Mouse (Mus musculus): ENCODE data around the gene Amn.

Gene Amn

DNA sequence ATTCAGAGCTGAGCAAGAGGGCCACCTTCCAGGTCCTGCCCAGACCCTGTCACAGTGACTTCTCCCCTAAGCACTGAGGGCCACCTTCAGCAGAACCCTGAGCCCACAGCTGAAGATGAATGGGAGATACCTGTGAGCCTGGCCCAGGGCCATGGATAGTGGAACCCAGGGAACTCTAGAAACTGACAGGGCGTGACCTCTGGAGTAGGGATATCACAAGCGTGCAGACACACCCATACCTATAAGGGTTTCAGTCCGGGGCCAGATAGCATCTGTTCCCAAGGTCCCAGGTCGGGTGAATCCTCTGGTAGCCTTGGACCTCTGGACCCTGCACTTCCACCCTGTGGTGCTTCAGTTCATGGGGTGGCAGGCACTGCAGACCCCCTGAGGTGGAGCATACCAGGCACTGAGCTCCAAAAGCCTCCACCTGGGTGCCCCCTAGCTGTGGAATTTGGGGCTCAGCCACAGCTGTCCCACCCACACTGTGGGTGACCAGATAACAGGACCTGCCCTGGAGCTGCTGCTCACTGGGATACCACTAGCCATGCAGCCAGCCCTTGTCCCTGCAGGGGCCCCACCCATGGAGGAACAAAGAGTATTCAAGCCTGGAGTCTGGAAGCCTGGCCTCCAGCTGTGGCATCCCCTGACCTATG lies 3.1 kb upstream of the Amn start:
- DNase-seq (ENCODE audit: low spot score in 2 of 2), result no peak

DNA sequence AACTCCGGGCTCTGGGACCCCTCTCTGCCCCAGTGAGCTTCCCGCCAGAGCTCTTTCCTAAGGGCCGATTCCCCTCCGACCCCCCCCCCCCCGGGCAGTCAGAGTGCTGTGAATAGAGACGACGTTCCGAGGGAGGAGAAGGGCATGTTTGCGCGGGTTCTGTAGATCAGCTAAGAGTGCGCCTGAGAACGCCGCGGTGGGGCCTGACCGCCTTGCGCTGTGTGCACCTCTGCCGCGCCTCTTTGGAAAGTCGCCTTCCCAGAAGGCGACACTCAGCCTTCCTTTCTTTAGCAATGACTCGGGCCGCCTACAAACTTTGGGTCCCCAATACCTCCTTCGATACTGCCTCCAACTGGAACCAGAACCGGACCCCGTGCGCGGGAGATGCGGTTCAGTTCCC lies 511 bp downstream of the Amn start:
- DNase-seq (ENCODE audit: low spot score in 2 of 2), result no peak

DNA sequence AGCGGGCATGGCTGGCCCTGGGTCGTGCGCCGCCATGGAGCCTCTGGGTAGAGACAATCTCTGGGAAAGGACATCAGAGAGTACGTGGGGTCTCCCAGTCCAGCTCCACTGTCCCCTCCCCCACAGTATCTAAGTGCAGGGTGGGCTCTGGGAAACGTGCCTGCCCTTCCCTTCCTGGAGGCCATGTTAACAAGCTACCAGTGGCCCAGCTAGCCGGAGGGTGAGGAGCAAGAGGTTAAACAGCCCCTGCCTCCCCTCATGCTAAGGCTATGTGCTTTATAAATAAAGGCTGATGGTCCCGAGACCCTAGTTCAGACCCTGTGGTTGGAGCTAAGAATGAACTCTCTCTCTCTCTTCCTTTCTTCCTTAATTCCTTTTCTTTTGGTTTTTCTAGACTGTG lies 1.1 kb downstream of the Amn start:
- no peak for DNase-seq (ENCODE audit: low spot score in 2 of 2)

DNA sequence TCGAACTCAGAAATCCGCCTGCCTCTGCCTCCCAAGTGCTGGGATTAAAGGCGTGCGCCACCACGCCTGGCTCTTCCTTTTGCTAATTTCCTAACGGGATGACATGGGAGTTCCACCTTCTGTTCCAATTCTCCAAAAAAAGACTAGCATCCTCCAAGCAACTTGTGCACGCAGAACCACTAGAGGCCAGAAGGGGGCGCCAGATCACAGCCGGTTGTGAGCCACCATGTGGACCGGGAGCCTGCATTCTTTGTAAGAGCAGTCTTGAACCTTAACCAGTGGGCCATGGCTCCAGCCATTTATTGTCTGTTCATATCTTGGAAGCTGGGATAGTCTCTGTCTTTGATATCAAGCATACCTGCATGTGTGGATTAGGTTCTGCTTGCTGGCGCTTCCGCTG lies 1.5 kb downstream of the Amn start:
- peak; percentile 80 to 85 for DNase-seq (ENCODE audit: low spot score in 2 of 2)

DNA sequence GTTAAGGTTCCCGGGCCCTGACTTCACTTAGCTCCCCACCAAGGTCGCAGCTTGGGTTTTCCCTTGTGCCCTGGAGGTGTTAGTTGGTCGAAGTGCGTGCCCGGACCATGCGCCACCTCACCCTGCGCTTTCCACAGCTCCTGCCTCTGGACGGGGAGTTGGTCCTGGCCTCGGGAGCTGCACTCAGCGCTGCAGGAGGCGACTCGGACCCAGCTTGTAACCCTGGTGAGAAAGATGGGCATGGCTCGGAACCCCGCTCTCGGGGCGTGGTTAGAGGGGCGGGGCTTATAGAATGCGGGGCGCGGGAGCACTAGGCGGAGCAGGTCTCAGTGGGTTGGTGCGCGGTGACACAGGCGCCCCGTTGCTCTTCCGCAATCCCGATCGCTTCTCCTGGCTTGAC lies 3.1 kb downstream of the Amn start:
- DNase-seq (ENCODE audit: low spot score in 2 of 2), result no peak

DNA sequence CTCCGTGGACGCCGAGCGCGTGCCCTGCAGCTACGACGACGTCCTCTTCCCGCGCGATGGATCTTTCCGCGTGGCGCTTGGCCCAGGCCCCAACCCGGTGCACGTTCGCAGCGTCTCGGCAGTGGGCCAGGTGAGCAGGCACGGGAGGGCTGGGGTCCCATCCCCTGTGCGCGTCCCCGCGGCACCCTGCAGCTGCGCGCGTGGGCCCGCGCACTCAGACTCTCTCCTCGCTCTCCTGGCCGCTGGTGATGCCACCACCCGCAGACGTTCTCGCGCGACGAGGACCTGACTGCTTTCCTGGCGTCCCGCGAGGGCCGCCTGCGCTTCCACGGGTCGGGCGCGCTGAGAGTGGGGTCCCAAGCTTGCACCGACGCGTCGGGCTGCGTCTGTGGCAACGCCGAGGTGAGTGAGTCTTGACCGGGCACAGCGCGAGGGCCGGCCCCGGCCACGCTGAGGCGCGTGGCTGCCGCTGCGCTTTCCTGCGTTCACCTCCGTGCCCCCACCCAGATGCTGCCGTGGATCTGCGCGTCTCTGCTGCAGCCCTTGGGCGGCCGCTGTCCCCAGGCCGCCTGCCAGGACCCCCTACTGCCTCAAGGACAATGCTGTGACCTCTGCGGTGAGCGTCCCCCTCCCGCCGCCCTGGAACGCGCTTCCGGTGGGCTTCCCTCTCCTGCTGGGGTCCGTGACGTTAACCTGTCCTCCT lies 3.7 kb downstream of the Amn start:
- no peak for DNase-seq (ENCODE audit: low spot score in 2 of 2)

DNA sequence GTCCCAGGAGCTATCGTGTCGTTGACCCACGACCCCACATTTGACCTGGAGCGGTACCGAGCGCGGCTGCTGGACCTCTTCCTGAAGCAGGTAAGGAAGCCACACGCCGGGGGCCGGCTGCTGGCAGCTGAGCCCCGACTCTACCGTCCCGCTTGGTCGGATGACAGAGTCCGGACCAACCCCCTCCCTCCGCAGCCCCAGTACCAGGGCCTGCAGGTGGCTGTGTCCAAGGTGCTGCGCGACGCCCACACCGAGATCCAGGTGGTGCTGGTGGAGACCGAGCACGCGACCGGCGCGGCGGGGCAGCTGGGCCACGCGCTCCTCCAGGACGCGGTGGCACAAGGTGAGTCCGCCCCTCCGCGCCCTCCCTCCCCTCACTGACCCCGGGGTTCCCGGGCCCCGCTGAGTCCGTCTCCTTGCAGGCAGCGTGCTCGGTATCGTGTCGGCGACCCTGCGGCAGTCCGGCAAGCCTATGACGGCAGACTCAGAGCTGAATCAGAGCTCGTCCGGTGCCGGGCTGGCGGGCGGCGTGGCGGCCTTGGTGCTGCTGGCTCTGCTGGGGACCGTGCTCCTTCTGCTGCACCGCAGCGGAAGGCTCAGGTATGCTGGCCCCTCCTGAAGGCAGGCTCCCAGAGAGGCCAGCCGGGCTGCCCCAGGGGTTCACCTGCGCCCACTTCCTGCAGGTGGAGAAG lies 4.4 kb downstream of the Amn start:
- no peak for DNase-seq (ENCODE audit: low spot score in 2 of 2)

DNA sequence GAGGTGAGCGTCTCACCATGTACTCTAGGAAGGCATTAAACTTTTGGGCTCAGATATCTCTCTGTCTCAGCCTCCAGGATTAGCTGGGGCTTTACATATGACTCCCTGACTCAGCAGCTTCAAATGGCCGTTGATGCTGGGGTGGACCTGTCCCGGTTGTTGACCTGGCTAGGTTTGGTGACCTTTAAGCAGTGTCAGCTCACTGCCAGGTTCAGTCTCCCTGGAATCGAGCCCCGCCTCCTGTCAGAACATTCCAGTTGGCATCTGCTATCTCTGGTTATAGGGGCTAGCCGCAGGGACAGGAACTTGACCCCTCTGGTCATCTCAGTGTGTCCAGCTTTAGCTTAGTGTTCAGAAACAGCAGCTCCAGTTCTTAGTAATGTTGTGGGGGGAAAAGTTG lies 5.5 kb downstream of the Amn start:
- no peak for DNase-seq (ENCODE audit: low spot score in 2 of 2)

DNA sequence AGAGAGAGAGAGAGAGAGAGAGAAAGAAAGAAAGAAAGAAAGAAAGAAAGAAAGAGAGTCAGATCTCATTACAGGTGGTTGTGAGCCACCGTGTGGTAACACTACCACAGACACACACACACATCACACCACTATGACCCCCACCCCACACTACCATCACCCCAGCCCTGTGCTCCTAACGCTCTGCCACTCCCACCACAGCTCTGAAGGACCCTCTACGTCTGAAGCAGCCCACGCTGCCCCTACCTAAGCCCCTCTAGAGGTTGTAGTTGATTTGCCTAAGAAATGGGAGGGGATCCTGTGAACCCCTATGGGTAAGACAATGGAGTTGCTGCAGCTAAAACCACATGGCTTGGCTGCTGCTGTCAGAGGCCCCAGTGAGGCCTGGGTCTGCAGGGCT lies 12.7 kb downstream of the Amn start:
- DNase-seq (ENCODE audit: low spot score in 2 of 2), result no peak

DNA sequence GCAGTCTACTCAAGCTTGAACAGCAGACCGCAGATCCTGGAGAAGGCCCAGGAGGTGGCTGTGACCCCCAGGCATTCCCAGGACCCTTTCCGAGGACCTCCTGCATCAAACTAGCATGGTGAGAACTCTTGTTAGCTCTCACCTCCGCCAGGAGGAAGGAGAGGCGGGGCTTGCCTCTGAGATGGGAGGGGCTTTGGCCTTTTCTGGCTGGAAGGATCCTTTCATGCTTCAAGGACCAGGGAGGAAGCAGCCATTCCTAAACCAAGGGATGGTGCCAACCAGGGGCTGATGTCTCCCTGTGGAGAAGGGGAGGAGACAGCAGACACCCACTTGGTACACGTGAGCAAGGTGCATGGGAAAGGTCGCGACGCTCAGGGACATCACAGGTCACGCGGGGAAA lies 13.6 kb downstream of the Amn start:
- no peak for DNase-seq (ENCODE audit: low spot score in 2 of 2)

DNA sequence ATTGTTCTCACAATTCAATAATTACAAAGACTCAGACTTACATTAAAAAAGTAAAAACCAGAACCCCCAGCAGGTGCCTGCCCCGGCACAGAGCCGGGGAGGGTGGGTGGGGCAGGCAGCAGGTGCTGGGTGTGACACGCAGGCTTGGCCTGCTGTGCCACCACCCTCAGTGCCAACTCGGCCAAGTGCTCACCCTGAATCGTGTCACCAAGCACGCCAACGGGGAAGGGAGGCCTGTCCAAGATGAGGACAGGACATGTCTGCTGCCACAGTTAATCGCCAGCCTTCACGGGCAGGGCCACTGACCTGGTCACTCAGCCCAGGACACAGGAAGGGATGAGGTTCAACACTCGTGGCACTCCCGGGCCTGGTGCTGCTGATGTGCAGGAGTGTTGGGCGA lies 22.1 kb downstream of the Amn start:
- DNase-seq (ENCODE audit: low spot score in 2 of 2), result no peak

DNA sequence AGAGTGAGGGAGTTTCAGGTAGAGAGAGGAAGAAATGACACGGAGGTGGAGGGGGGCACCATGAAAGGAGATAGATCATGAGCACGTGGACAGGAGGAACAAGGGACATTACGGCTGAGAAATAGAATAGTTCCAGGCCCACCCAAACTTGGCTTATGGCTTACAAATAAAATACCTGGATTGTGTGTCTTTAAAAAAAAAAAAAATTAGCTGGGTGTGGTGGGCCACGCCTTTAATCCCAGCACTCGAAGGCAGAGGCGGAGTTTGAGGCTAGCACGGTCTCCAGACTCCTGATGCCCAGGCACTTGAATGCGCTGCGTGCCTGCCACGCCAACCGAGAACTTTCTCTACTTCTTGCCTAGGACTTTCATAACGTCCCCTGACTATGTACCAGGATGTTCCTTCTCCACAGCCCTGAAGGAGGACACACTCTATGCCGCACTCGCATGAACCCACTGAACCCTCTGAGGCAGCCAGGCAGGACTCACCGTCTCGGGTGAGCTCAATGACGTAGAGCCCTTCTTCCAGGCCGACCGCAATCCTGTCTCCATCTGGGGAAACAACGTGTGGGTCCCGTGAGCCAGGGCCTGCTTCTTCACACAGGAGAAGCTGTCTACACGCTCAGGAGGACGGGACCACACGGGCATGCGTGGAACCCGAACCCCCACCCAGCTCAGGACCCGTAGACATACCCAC lies 30.6 kb downstream of the Amn start:
- no peak for DNase-seq (ENCODE audit: low spot score in 2 of 2)

DNA sequence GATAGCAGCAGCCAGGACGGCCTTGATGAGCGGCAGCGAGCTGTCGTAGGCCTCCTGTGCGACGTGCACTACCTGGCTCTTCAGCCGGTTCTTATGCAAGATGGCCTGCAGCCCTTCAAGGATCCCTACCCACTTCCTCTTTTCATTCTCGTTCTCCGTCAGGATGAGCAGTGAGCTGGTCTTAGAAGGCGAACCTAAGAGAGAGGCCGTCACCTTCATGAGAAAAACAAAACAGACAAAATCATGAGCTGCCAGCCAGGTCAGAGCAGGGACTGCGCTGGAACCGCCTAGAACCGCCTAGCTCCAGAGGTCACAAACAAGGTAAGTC lies 31.1 kb downstream of the Amn start:
- no peak for DNase-seq (ENCODE audit: low spot score in 2 of 2)

DNA sequence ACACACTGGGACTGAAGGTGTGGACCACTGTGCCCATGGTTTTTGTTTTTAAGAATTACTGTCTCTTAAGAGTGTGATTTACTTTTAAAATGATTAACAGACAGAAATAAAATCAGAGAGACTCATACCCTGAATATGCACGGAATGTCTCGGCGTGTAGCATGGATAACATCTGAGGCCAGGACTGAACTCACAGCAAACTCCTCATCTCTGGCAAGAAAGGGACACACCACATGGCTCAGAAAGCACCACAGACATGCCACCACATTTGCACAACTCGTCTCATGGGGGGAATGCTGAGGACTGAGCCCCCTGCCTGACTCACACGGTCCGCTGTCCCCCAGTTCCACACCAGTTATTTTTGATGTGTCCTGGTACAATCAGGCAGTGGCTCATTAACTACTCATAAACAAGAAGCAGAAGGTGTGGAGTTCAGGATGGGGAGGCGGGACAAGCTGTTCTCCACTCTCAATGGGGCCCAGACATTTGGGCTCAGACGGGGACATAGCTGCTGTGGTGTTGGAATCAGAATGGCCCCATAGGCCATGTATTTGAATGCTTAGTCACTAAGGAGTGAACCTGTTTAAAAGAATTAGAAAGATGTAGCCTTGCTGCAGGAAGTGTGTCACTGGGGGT lies 32.9 kb downstream of the Amn start:
- DNase-seq (ENCODE audit: low spot score in 2 of 2), result no peak

DNA sequence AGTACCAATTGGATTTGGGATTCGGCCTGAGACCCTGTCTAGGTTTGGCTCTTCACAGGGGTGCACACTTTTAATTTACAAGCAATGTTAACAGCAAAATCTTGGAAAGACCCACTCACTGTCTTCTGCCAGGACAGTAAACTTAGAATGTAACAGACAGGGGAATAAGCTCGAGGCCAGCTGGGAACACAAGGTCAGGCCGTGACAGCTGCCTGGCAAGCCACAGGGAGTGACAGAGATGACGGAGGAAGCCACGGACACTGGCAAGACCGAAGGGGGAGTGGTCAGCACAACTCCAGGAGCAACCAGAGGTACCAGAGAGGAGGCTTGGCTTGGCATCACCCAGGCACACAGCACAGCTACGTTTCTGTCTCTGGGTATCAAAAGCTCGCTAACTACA lies 35.9 kb downstream of the Amn start:
- no peak for DNase-seq (ENCODE audit: low spot score in 2 of 2)

DNA sequence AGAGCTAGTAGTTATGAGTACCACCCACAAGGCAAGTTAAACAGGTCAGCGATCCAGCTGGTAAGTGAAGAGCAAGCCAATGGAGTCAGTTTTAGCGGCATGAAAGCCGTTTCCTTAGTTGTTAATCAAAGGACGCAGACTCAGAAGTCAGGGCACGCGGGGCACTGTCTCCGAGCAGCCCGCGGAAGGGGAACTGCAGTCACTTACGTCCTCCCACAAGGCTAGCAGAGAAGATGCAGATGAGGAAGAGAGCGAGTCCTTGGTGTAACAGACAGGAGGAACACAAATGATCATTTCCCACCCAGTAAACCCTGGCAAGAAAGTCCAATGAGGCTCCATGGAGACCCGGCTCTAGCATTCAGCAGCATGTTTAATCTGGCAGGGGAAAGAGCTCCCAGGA lies 38.4 kb downstream of the Amn start:
- no peak for DNase-seq (ENCODE audit: low spot score in 2 of 2)

DNA sequence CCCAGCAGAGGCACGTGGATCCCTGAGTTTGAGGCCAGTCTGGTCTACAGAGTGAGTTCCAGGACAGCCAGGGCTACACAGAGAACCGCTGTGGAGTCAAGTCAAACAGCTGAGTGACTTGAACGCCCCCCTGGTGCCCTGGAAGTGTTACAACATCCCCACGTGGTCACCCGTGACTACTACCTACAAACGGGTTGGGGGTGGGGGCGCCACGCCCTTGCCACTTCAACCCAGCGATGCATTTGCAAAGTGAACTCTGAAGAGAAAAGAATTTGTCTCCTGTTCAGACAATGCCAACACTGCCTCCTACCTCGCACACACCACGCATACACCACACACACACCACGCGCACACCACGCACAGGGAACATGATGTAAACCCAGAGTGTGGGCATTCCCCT lies 39.0 kb downstream of the Amn start:
- no peak for DNase-seq (ENCODE audit: low spot score in 2 of 2)

DNA sequence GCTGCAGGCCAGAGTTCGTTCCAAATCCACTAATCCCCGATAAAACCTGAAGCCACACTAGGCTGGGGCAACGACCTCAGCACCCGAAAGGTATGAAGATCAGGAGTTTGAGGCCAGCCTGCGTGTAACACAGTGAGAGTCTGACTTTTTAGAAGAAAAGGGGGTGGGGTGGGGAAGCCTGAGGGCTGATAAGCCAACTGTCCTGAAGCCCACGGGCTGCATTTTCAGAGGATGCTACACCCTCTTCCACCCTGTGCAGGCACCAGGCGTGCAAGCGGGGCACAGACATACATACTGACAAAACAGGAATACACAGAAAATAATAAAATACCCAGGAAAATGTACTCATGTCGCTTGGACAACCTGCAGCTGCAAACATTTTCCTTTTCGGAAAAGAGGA lies 40.9 kb downstream of the Amn start:
- DNase-seq (ENCODE audit: low spot score in 2 of 2), result no peak

DNA sequence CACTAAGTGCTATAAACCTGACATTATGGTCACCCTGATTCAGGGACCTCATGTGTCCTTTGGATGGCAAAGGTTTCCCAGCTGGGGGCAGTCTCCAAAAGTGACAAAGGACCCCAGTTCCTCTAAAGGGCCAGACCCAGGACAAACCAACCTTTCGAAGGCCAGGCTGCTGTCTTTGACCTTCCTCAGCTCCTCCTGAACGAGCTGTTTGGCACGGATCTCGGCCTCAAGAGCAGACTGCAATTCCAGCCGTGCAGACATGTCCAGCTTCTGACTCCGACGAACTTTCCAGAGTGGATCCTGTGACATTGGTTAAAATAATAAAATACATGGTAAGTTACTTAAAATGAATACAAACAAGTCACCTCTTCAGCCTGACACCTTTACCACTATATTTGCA lies 43.4 kb downstream of the Amn start:
- no peak for DNase-seq (ENCODE audit: low spot score in 2 of 2)

DNA sequence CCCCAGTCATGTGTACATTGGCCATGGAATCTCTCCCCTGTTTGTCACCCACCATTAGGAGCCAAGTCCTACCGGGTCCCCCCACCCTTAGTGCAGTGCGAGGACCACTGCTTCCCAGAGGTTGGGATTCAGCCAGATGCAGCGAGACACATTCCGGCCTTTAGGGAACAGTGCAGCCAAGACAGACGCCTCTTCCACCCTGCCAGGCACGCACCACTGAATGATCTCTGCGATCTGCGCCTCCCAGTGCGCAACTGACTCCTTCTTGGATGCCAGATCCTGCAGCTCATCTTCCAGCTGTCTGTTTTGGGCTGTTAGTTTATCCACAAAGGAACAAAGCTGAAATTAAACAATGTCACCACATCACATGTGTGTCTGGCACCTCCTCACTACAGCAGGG lies 46.8 kb downstream of the Amn start:
- no peak for DNase-seq (ENCODE audit: low spot score in 2 of 2)

DNA sequence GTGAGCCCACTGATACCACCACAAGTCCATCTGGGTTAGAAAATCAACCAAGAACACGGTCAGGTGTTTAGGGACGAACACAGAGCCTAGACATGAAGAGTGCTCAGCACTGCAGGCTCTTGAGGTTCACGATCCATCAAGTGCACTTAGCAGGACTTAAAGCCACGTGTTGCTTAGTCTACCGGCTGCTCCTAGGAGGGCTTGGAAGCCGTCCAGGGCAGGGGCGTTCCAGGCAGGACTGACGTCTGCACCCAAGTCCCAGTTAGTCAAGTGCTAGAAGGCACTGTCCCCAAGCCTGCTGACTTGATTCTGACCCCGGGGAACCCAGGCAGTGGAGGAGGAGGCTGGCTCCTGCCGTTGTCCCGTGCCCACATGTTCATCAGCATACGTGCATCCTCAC lies 49.7 kb downstream of the Amn start:
- no peak for DNase-seq (ENCODE audit: low spot score in 2 of 2)

DNA sequence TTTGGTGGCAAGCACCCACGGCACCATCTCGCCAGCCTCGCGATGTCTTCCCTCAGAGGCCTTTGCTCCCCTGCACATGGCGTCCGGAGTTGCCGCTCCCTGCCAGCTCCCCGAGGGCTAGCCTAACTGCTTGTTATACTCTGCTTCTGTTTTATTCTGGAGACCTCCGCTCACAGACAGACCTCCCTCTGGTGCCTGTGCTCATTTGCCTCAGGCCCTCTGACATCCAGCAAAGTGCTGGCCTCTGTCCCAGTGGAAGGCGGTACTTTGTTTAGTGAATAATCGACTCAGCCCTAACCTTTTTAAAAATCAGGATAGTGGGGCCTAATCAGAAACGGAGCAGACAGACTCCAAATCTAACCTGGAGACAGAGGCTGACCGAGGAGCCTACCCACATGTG lies 50.9 kb downstream of the Amn start:
- DNase-seq (ENCODE audit: low spot score in 2 of 2), result no peak

DNA sequence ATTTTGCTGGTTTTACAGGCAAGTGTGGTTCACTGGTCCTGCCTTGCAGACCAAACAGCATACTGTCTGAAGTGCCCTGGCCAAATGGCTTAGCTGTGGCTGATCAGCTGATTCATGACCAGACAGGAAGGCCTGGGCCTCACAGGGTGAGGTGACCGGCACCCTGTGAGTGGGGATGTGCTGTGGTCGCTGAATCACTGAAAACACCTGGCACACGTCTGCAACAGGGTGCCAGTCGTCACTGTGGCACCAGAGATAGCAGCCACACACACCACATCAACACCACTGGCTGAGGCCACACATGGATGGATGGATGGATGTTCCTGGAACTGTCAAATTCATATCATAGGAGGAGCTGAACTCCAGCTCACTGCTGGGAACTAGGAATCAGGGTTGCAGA lies 52.5 kb downstream of the Amn start:
- DNase-seq (ENCODE audit: low spot score in 2 of 2), result no peak
